In the genomic region with DNA sequence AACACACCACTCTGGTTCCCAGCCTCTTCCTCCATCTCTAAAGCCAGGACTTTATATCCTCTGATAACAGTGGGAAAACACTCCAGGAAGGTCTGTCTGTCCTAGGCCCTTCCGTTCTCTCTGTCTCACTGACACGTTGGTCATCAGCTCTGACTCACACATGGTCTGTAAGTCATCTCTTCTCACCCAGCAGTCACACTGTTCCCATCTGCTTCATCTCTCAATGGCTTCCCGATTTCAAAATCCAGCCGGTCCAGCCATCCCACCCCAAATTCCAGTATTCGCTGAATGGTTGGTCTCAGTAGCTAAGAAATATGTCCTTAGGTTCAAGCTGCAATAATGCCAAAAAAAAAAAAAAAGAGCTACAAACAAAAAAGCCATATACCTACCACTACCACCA, we compare ENCODE assay signal across 26 mouse cellular contexts. TPM values are rescaled to one million over a fixed set of nuclear protein-coding genes. Genes with fewer than 3 reads are reported as not detected.
"Had no signal": no experiment of that assay in that cellular context is flagged by ENCODE, and none has a peak within 500 bp of the region (broad histone marks: within the 10 kb centered on the region; RNA-seq: fewer than 3 reads in every experiment).

No protein-coding gene starts in this region.

- ATAC-seq: hindbrain, embryonic 16.5 days; inflammation-experienced regulatory T-cells, adult 6 months; intestine, postnatal 0 days had no signal

- H3K27me3 ChIP-seq: heart, embryonic 12.5 days; hindbrain, embryonic 12.5 days; intestine, embryonic 15.5 days; limb, embryonic 12.5 days had no signal

- H3K4me2 ChIP-seq: heart, embryonic 12.5 days; hindbrain, embryonic 12.5 days; hindbrain, embryonic 14.5 days; intestine, embryonic 15.5 days; limb, embryonic 12.5 days; liver, embryonic 11.5 days had no signal

- H3K36me3 ChIP-seq: heart, embryonic 10.5 days; heart, embryonic 12.5 days; hindbrain, embryonic 10.5 days; hindbrain, embryonic 12.5 days; intestine, embryonic 15.5 days; limb, embryonic 10.5 days; limb, embryonic 12.5 days had no signal

- DNase-seq: gastrocnemius, adult 2 months; gastrocnemius, postnatal 10 days; gastrocnemius, postnatal 25 days; heart, adult 18-20 months; heart, postnatal 4 days; kidney, adult 18-20 months; kidney, adult 8-10 months; kidney, postnatal 10 days; kidney, postnatal 25 days; kidney, postnatal 4 days; liver had no signal

- H3K27ac ChIP-seq: gastrocnemius, adult 2 months; heart, embryonic 10.5 days; hindbrain, embryonic 10.5 days; hindbrain, embryonic 12.5 days; hindbrain, embryonic 14.5 days; intestine, embryonic 15.5 days; layer of hippocampus, adult 2 months; left cerebral cortex, adult 2 months; limb, embryonic 10.5 days; limb, embryonic 12.5 days had no signal

- H3K9me3 ChIP-seq: heart, embryonic 10.5 days; hindbrain, embryonic 10.5 days; hindbrain, embryonic 12.5 days; intestine, embryonic 15.5 days; limb, embryonic 10.5 days; limb, embryonic 12.5 days had no signal

- H3K9ac ChIP-seq: heart, embryonic 12.5 days; hindbrain, embryonic 12.5 days; hindbrain, embryonic 14.5 days; intestine, embryonic 15.5 days; limb, embryonic 12.5 days had no signal

- H3K4me1 ChIP-seq: heart, embryonic 10.5 days; heart, embryonic 12.5 days; limb, embryonic 10.5 days; limb, embryonic 12.5 days had no signal

- H3K4me3 ChIP-seq: gastrocnemius, adult 2 months; heart, embryonic 10.5 days; heart, embryonic 12.5 days; hindbrain, embryonic 10.5 days; hindbrain, embryonic 12.5 days; intestine, embryonic 15.5 days; layer of hippocampus, adult 2 months; left cerebral cortex, adult 2 months; limb, embryonic 10.5 days; limb, embryonic 12.5 days had no signal

RNA-seq across cellular contexts. Expression of a gene that starts 24.9 kb away (rescaled TPM):
- total RNA-seq: granulocyte monocyte progenitor cell, adult 5-6 weeks had no signal
